Mouse (Mus musculus) kidney, adult 8-10 months (tissue): ENCODE results near the gene Glis3.

Source experiments
- DNase-seq, 2 experiments: peaks; one replicate each; pipeline ENCODE4 v3.0.0; 2022

Glis3 gene

GRCm38 (mm10) chr19:28529006-28529405, 150.9 kb downstream of the Glis3 start:
- DNase-seq, result peak in 1 of 2 experiments; percentile 43

GRCm38 (mm10) chr19:28527446-28527845, 152.4 kb downstream of the Glis3 start:
- peak; percentile 42 to 55 for DNase-seq

- no peak for DNase-seq
These were observed 154.5 kb downstream of the Glis3 start for GRCm38 (mm10) chr19:28525331-28525730.

- no peak for DNase-seq
These were observed 157.6 kb downstream of the Glis3 start for GRCm38 (mm10) chr19:28522289-28522688.

- peak; percentile 65 to 80 for DNase-seq
These were observed 159.1 kb downstream of the Glis3 start for GRCm38 (mm10) chr19:28520761-28521181.

- peak in 1 of 2 experiments; percentile 35 for DNase-seq
These were observed 159.6 kb downstream of the Glis3 start for GRCm38 (mm10) chr19:28520128-28520745.

GRCm38 (mm10) chr19:28519296-28519695, 160.6 kb downstream of the Glis3 start:
- DNase-seq, result peak; percentile 58 to 70

GRCm38 (mm10) chr19:28518846-28519245, 161.0 kb downstream of the Glis3 start:
- DNase-seq, result no peak

GRCm38 (mm10) chr19:28518266-28518665, 161.6 kb downstream of the Glis3 start:
- no peak for DNase-seq

- no peak for DNase-seq
These were observed 162.3 kb downstream of the Glis3 start for GRCm38 (mm10) chr19:28517464-28518080.

GRCm38 (mm10) chr19:28516487-28516886, 163.4 kb downstream of the Glis3 start:
- no peak for DNase-seq

GRCm38 (mm10) chr19:28512475-28512874, 167.4 kb downstream of the Glis3 start:
- DNase-seq, result no peak

- no peak for DNase-seq
These were observed 168.0 kb downstream of the Glis3 start for GRCm38 (mm10) chr19:28511910-28512309.

GRCm38 (mm10) chr19:28505376-28505775, 174.5 kb downstream of the Glis3 start:
- DNase-seq, result no peak

GRCm38 (mm10) chr19:28503011-28503410, 176.9 kb downstream of the Glis3 start:
- DNase-seq, result no peak

- peak; percentile 67 to 76 for DNase-seq
These were observed 178.9 kb downstream of the Glis3 start for GRCm38 (mm10) chr19:28500975-28501374.

- no peak for DNase-seq
These were observed 179.4 kb downstream of the Glis3 start for GRCm38 (mm10) chr19:28500505-28500904.

- DNase-seq, result peak; percentile 42 to 49
These were observed 180.1 kb downstream of the Glis3 start for GRCm38 (mm10) chr19:28499786-28500185.

- DNase-seq, result no peak
These were observed 184.0 kb downstream of the Glis3 start for GRCm38 (mm10) chr19:28495926-28496325.

- DNase-seq, result peak; percentile 46 to 60
These were observed 186.1 kb downstream of the Glis3 start for GRCm38 (mm10) chr19:28493605-28494260.

- no peak for DNase-seq
These were observed 201.8 kb downstream of the Glis3 start for GRCm38 (mm10) chr19:28478055-28478454.

GRCm38 (mm10) chr19:28477326-28477863, 202.5 kb downstream of the Glis3 start:
- DNase-seq, result peak; percentile 18 to 22

- DNase-seq, result no peak
These were observed 206.3 kb downstream of the Glis3 start for GRCm38 (mm10) chr19:28473621-28474020.

- DNase-seq, result no peak
These were observed 208.7 kb downstream of the Glis3 start for GRCm38 (mm10) chr19:28471144-28471543.
